Mouse (Mus musculus): ENCODE measurements at regions not wholly inside any gene's neighbourhood (a gene's known extent, or its start where the extent isn't known, plus 50 kb on each side); places are given as distances from the start of the nearest gene placed in this dataset.

- H3K4me1 ChIP-seq: no peaks in the 10 kb centered on the region
- H3K9ac ChIP-seq: no peak overlapping the region
- no peak overlapping the region for H3K4me2 ChIP-seq
- no peaks in the 10 kb centered on the region for H3K36me3 ChIP-seq (ENCODE audit: poor library complexity, severe bottlenecking)
- 94% methylated on average over 1 of the region's 1 CpGs for WGBS
- H3K4me3 ChIP-seq: no peak overlapping the region
- H3K9me3 ChIP-seq (replicated peaks): no peaks in the 10 kb centered on the region
- ATAC-seq: no peak
- no peaks in the 10 kb centered on the region for H3K27me3 ChIP-seq
- no peak overlapping the region for H3K27ac ChIP-seq
Observed at GRCm38 (mm10) chr10:9043507-9043906, 157.6 kb upstream of the Sash1 start.

GRCm38 (mm10) chr10:9030486-9030885 lies 144.6 kb upstream of the Sash1 start:
- Histone ChIP-seq H3K36me3 (ENCODE audit: poor library complexity, severe bottlenecking) (no peaks in the 10 kb centered on the region), H3K9me3 (replicated peaks) (no peaks in the 10 kb centered on the region), H3K27me3 (no peaks in the 10 kb centered on the region), H3K4me2 (no peak overlapping the region), H3K9ac (no peak overlapping the region), H3K4me1 (no peaks in the 10 kb centered on the region), H3K4me3 (no peak overlapping the region), H3K27ac (no peak overlapping the region)
- 84% methylated on average over 6 of the region's 6 CpGs for WGBS
- ATAC-seq: no peak

GRCm38 (mm10) chr10:9029506-9029905 lies 143.6 kb upstream of the Sash1 start:
- Histone ChIP-seq H3K9ac (no peak overlapping the region), H3K4me1 (no peaks in the 10 kb centered on the region), H3K27ac (no peak overlapping the region), H3K9me3 (replicated peaks) (no peaks in the 10 kb centered on the region), H3K4me3 (no peak overlapping the region), H3K27me3 (no peaks in the 10 kb centered on the region), H3K36me3 (ENCODE audit: poor library complexity, severe bottlenecking) (no peaks in the 10 kb centered on the region), H3K4me2 (no peak overlapping the region)
- 81% methylated on average over 6 of the region's 6 CpGs for WGBS
- ATAC-seq: no peak

- no peaks in the 10 kb centered on the region for H3K4me1 ChIP-seq
- H3K27me3 ChIP-seq: no peaks in the 10 kb centered on the region
- no peaks in the 10 kb centered on the region for H3K9me3 ChIP-seq (replicated peaks)
- no peak overlapping the region for H3K4me3 ChIP-seq
- ATAC-seq: no peak
- H3K36me3 ChIP-seq (ENCODE audit: poor library complexity, severe bottlenecking): no peaks in the 10 kb centered on the region
- WGBS: 80% methylated on average over 12 of the region's 12 CpGs
- no peak overlapping the region for H3K27ac ChIP-seq
- no peak overlapping the region for H3K9ac ChIP-seq
- H3K4me2 ChIP-seq: no peak overlapping the region
Observed at GRCm38 (mm10) chr10:9027070-9027807, 141.4 kb upstream of the Sash1 start.

- Histone ChIP-seq H3K4me1 (no peaks in the 10 kb centered on the region), H3K9me3 (replicated peaks) (no peaks in the 10 kb centered on the region), H3K27me3 (no peaks in the 10 kb centered on the region), H3K4me3 (no peak overlapping the region), H3K4me2 (no peak overlapping the region), H3K36me3 (ENCODE audit: poor library complexity, severe bottlenecking) (no peaks in the 10 kb centered on the region), H3K27ac (no peak overlapping the region), H3K9ac (no peak overlapping the region)
- 80% methylated on average over 11 of the region's 11 CpGs for WGBS
- peak; percentile 62; the same call in 1 of the 2 replicates for ATAC-seq
Observed at GRCm38 (mm10) chr10:9014810-9015505, 129.1 kb upstream of the Sash1 start.

GRCm38 (mm10) chr10:9013549-9013925 lies 127.7 kb upstream of the Sash1 start:
- no peak overlapping the region for H3K9ac ChIP-seq
- H3K27ac ChIP-seq: no peak overlapping the region
- H3K27me3 ChIP-seq: no peaks in the 10 kb centered on the region
- no peaks in the 10 kb centered on the region for H3K9me3 ChIP-seq (replicated peaks)
- H3K4me1 ChIP-seq: no peaks in the 10 kb centered on the region
- no peak overlapping the region for H3K4me2 ChIP-seq
- no peak for ATAC-seq
- no peaks in the 10 kb centered on the region for H3K36me3 ChIP-seq (ENCODE audit: poor library complexity, severe bottlenecking)
- 65% methylated on average over 3 of the region's 3 CpGs for WGBS
- no peak overlapping the region for H3K4me3 ChIP-seq

- Histone ChIP-seq H3K9me3 (replicated peaks) (no peaks in the 10 kb centered on the region), H3K4me3 (no peak overlapping the region), H3K4me1 (no peaks in the 10 kb centered on the region), H3K9ac (no peak overlapping the region), H3K27ac (no peak overlapping the region), H3K4me2 (no peak overlapping the region), H3K36me3 (ENCODE audit: poor library complexity, severe bottlenecking) (no peaks in the 10 kb centered on the region), H3K27me3 (no peaks in the 10 kb centered on the region)
- peak; percentile 45 for ATAC-seq
- 38% methylated on average over 5 of the region's 5 CpGs for WGBS
Observed at GRCm38 (mm10) chr10:9012829-9013548, 127.1 kb upstream of the Sash1 start.

- H3K4me1 ChIP-seq: no peaks in the 10 kb centered on the region
- no peak overlapping the region for H3K4me2 ChIP-seq
- no peak overlapping the region for H3K27ac ChIP-seq
- H3K27me3 ChIP-seq: no peaks in the 10 kb centered on the region
- no peaks in the 10 kb centered on the region for H3K36me3 ChIP-seq (ENCODE audit: poor library complexity, severe bottlenecking)
- no peak overlapping the region for H3K9ac ChIP-seq
- H3K4me3 ChIP-seq: no peak overlapping the region
- ATAC-seq: no peak
- 84% methylated on average over 2 of the region's 2 CpGs for WGBS
- no peaks in the 10 kb centered on the region for H3K9me3 ChIP-seq (replicated peaks)
Observed at GRCm38 (mm10) chr10:9011906-9012305, 126.0 kb upstream of the Sash1 start.

- WGBS: 92% methylated on average over 13 of the region's 13 CpGs
- Histone ChIP-seq H3K27me3 (no peaks in the 10 kb centered on the region), H3K9me3 (replicated peaks) (no peaks in the 10 kb centered on the region), H3K4me2 (no peak overlapping the region), H3K4me3 (no peak overlapping the region), H3K9ac (no peak overlapping the region), H3K27ac (no peak overlapping the region), H3K36me3 (ENCODE audit: poor library complexity, severe bottlenecking) (no peaks in the 10 kb centered on the region), H3K4me1 (no peaks in the 10 kb centered on the region)
- no peak for ATAC-seq
Observed at GRCm38 (mm10) chr10:9010191-9010590, 124.3 kb upstream of the Sash1 start.

GRCm38 (mm10) chr10:9005140-9005909 lies 119.5 kb upstream of the Sash1 start:
- 78% methylated on average over 10 of the region's 10 CpGs for WGBS
- H3K27ac ChIP-seq: no peak overlapping the region
- H3K9ac ChIP-seq: no peak overlapping the region
- ATAC-seq: peak; percentile 70; the same call in 1 of the 2 replicates
- no peaks in the 10 kb centered on the region for H3K27me3 ChIP-seq
- H3K9me3 ChIP-seq (replicated peaks): no peaks in the 10 kb centered on the region
- no peaks in the 10 kb centered on the region for H3K4me1 ChIP-seq
- no peak overlapping the region for H3K4me2 ChIP-seq
- H3K4me3 ChIP-seq: no peak overlapping the region
- no peaks in the 10 kb centered on the region for H3K36me3 ChIP-seq (ENCODE audit: poor library complexity, severe bottlenecking)

- H3K9ac ChIP-seq: no peak overlapping the region
- no peak for ATAC-seq
- H3K27ac ChIP-seq: no peak overlapping the region
- no peaks in the 10 kb centered on the region for H3K27me3 ChIP-seq
- no peaks in the 10 kb centered on the region for H3K36me3 ChIP-seq (ENCODE audit: poor library complexity, severe bottlenecking)
- no peaks in the 10 kb centered on the region for H3K9me3 ChIP-seq (replicated peaks)
- WGBS: 73% methylated on average over 5 of the region's 5 CpGs
- H3K4me1 ChIP-seq: 0 out of 2 replicates have a peak, but pooled peaks cover 8% of the 10 kb centered on the region
- no peak overlapping the region for H3K4me3 ChIP-seq
- H3K4me2 ChIP-seq: no peak overlapping the region
Observed at GRCm38 (mm10) chr10:9002261-9002660, 116.4 kb upstream of the Sash1 start.

All from forebrain, embryonic 13.5 days (tissue).